Mouse (Mus musculus) megakaryocyte, embryonic 14.5 days (primary cell): ENCODE data around the gene Alox5.

Experiments used
- FLI1 ChIP-seq: IDR thresholded peaks from 2 replicates; pipeline ENCODE4 v1.6.1; 2012; ENCODE audit warnings: low read length, inconsistent platforms, mixed read lengths
- GATA1 ChIP-seq: IDR thresholded peaks from 3 replicates; pipeline ENCODE4 v1.6.1; 2012; ENCODE audit warnings: mixed read lengths, low read length, inconsistent platforms, borderline replicate concordance

GRCm38 (mm10) chr6:116406152-116406551 is 54.8 kb downstream of the Alox5 start:
- TF ChIP-seq GATA1 (no peak), FLI1 (no peak)
